Mouse (Mus musculus): ENCODE data around the gene Gdf10. TPM values are rescaled to one million over a fixed set of nuclear protein-coding genes. Genes with fewer than 3 reads are reported as not detected.

Gene Gdf10
- total RNA-seq (2021): 10.4 and 10.8 TPM in 2 replicates
- long read RNA-seq, full-length matches to known transcripts: 8 of 17 reads
- long read RNA-seq, partial matches to known transcripts: 6 of 17 reads
- long read RNA-seq, other reads (novel, unspliced or antisense): 3 of 17 reads

GRCm38 (mm10) chr14:33923168-33924070 is at the start of gene Gdf10:
TSS of gene Gdf10 (plus strand) at chr14:33923587.
- peak; percentile 36 for DNase-seq

GRCm38 (mm10) chr14:33878826-33879225 is 44.6 kb upstream of the Gdf10 start:
- no peak for DNase-seq

- DNase-seq: no peak
Measured at GRCm38 (mm10) chr14:33880236-33880635, 43.2 kb upstream of the Gdf10 start.

- no peak for DNase-seq
Measured at GRCm38 (mm10) chr14:33881471-33881870, 41.9 kb upstream of the Gdf10 start.

- DNase-seq: no peak
Measured at GRCm38 (mm10) chr14:33883046-33883445, 40.3 kb upstream of the Gdf10 start.

GRCm38 (mm10) chr14:33885466-33885865 is 37.9 kb upstream of the Gdf10 start:
- DNase-seq: no peak

- DNase-seq: no peak
Measured at GRCm38 (mm10) chr14:33888387-33889035, 34.9 kb upstream of the Gdf10 start.

- DNase-seq: no peak
Measured at GRCm38 (mm10) chr14:33889971-33890370, 33.4 kb upstream of the Gdf10 start.

GRCm38 (mm10) chr14:33891507-33891906 is 31.9 kb upstream of the Gdf10 start:
- DNase-seq: no peak

- no peak for DNase-seq
Measured at GRCm38 (mm10) chr14:33895777-33896176, 27.6 kb upstream of the Gdf10 start.

GRCm38 (mm10) chr14:33896628-33897300 is 26.6 kb upstream of the Gdf10 start:
- no peak for DNase-seq

- DNase-seq: no peak
Measured at GRCm38 (mm10) chr14:33902783-33903182, 20.6 kb upstream of the Gdf10 start.

- no peak for DNase-seq
Measured at GRCm38 (mm10) chr14:33903199-33903598, 20.2 kb upstream of the Gdf10 start.

- no peak for DNase-seq
Measured at GRCm38 (mm10) chr14:33904851-33905250, 18.5 kb upstream of the Gdf10 start.

- DNase-seq: peak; percentile 68
Measured at GRCm38 (mm10) chr14:33913727-33914126, 9.7 kb upstream of the Gdf10 start.

GRCm38 (mm10) chr14:33914206-33914605 is 9.2 kb upstream of the Gdf10 start:
- no peak for DNase-seq

GRCm38 (mm10) chr14:33920727-33921559 is 2.4 kb upstream of the Gdf10 start:
- no peak for DNase-seq

- no peak for DNase-seq
Measured at GRCm38 (mm10) chr14:33922771-33923167, 618 bp upstream of the Gdf10 start.

GRCm38 (mm10) chr14:33931853-33932252 is 8.5 kb downstream of the Gdf10 start:
- DNase-seq: no peak

GRCm38 (mm10) chr14:33932935-33933703 is 9.7 kb downstream of the Gdf10 start:
- peak; percentile 83 for DNase-seq

GRCm38 (mm10) chr14:33933778-33934317 is 10.5 kb downstream of the Gdf10 start:
- DNase-seq: peak; percentile 62

All from adrenal gland, postnatal 25 days (tissue).